10 mouse cellular contexts compared by ENCODE assay signal in the genomic region with DNA sequence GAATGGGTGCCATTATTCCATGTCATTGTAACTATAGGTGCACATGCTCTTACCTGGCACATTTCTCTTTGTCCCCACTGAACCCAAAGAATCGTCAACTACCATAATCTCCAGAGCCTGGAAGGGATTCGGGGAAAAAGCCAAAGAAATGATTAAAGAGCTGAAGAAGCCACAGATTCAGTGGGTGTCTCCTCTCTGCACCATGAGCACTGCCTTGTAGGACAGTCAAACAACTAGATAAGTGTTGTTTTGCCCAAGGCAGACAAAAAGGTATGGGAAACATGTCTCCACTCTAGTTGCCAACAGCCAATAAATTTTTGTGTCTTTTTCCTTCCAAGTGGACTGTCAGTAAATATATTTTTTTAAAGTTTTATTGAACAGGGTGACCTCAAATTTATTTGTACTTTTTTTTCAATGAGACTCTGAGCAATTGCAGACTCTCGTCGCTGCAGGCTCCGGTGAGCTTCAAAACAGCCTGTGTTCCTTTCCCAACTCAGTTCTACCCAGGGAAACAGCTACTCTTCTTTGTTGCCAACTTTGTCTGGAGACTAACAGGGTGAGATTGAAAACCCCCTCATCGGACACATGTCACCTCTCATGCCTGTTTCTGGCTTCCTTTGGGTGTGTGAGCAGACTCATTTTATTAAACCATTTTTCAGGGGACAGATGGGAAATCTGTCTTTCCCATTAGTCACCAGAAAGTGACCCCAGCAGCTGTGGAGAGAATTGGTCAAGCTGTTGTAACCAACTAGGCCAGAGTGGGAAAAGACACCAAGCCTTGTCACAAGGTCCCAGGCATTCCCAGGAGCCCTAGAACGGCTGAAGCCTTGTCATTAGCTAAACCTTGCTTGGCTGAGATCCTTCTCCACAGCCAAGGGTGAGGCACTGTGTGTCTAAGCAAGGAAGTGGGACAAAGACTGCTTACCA.
DNase-seq lines count a peak whose midpoint lies in the region; ATAC-seq lines count a peak whose summit lies in the region.
"Had no signal": no experiment of that assay in that cellular context is flagged by ENCODE, and none has a peak within 500 bp of the region (broad histone marks: within the 10 kb centered on the region; RNA-seq: fewer than 3 reads in every experiment).

No protein-coding gene starts in this region.

- H3K9ac ChIP-seq in hindbrain, embryonic 13.5 days, result no peak overlapping the region

- H3K4me3 ChIP-seq in brown adipose tissue, adult 24 weeks (ENCODE audit: insufficient read depth, low read depth, low read length), result no peak overlapping the region
- H3K4me3 ChIP-seq in hindbrain, embryonic 13.5 days, result no peak overlapping the region
- H3K4me3 ChIP-seq: erythroblast, embryonic 14.5 days had no signal

- no peaks in the 10 kb centered on the region for H3K9me3 ChIP-seq in hindbrain, embryonic 13.5 days

- peak overlapping the region; percentile 80 for H3K27ac ChIP-seq in brown adipose tissue, adult 24 weeks (replicated peaks; ENCODE audit: low read depth, low read length)
- peak overlapping the region; percentile 36 for H3K27ac ChIP-seq in hindbrain, embryonic 13.5 days

- H3K4me1 ChIP-seq in brown adipose tissue, adult 24 weeks (ENCODE audit: control insufficient read depth, insufficient read depth, insufficient read length, low read length), result peaks cover 12% of the 10 kb centered on the region
- peaks cover 23% of the 10 kb centered on the region for H3K4me1 ChIP-seq in hindbrain, embryonic 13.5 days (replicated peaks)

- H3K27me3 ChIP-seq in hindbrain, embryonic 13.5 days, result peaks cover 8% of the 10 kb centered on the region; the same call in 1 of the 2 replicates

- no peaks in the 10 kb centered on the region for H3K36me3 ChIP-seq in hindbrain, embryonic 13.5 days

- DNase-seq in gastrocnemius, adult 18-20 months (ENCODE audit: low spot score), result peak; percentile 3
- no peak for DNase-seq in gastrocnemius, postnatal 10 days
- peak; percentile 43 for DNase-seq in lung, postnatal 25 days (ENCODE audit: low spot score)
- DNase-seq in ovary, postnatal 14 days (ENCODE audit: low spot score), result no peak
- no peak for DNase-seq in urinary bladder, postnatal 10 days (ENCODE audit: low spot score)
- no peak for DNase-seq in urinary bladder, postnatal 4 days (ENCODE audit: low spot score in 2 of 2)
- DNase-seq: liver had no signal

- H3K4me2 ChIP-seq in hindbrain, embryonic 13.5 days, result no peak overlapping the region

- peak; percentile 65; the same call in 1 of the 2 replicates for ATAC-seq in hindbrain, embryonic 13.5 days (ENCODE audit: low FRiP score)

- WGBS in hindbrain, embryonic 13.5 days, result 69% methylated on average over 7 of the region's 7 CpGs

Comparison
In these comparisons a context has a peak if more than half of its experiments do, and no peak if none do; other contexts are left out.
1. DNase-seq: peak in gastrocnemius, adult 18-20 months (single experiment) and lung, postnatal 25 days (single experiment); none in gastrocnemius, postnatal 10 days (single experiment), ovary, postnatal 14 days (single experiment), urinary bladder, postnatal 10 days (single experiment) and urinary bladder, postnatal 4 days (0 of 2).